Mouse (Mus musculus): ENCODE results near the gene Gpsm3.

Gpsm3 gene

DNA sequence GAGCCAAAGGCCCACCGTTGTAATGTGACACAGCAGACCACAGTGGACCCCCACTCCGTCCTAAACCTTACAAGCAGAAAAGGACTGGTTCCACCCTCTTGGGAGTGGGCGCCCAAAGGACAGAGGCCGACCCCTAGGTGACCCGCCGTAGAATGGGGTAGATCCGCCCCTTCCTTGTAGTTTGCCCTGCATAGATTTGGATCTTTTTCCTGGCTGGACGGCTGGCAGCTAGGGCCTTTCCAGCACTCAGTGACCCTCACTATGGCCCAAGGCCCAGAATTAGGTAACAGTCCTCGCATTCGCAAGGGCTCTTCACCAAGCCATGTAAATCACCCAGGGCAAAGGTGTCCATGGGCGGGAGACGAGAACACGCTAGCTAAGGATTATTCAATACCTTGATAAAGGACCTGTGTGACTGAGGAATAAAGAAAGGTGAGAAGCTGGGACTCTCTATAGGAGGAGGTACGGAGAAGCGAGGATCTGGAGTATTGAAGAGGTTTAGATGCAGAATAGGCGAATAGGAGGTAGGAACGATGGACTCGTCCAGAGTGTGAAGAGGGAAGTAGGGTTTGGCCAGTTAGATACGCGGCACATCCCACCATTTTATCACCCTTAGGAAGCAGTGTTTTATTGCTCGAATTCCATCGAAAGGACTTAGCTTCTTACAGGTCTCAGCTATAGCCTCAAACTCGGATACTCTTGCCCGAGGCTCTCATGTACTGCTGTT is 15.1 kb downstream of the Gpsm3 start:
- DNase-seq, result peak; percentile 76

DNA sequence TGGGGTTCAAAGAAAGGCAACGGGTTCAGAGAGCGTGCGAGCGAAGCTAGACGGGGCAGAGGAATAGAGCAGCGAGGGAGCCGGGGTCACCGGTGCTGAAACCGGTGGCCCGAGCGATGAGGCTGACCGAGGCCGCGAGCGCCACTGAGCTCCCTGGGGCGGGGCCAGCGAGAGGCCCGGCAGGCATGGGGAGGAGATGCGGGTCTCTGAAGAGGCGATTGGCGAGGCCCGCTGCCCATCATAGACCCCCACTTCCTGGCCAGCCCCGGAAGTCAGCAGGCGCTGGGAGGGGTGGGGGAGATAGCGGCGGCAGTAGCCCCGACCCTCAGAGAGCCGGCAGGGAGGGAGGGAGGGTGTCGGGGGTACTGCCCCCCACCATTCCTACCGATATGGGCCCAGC is 16.0 kb downstream of the Gpsm3 start:
- DNase-seq, result peak; percentile 98

DNA sequence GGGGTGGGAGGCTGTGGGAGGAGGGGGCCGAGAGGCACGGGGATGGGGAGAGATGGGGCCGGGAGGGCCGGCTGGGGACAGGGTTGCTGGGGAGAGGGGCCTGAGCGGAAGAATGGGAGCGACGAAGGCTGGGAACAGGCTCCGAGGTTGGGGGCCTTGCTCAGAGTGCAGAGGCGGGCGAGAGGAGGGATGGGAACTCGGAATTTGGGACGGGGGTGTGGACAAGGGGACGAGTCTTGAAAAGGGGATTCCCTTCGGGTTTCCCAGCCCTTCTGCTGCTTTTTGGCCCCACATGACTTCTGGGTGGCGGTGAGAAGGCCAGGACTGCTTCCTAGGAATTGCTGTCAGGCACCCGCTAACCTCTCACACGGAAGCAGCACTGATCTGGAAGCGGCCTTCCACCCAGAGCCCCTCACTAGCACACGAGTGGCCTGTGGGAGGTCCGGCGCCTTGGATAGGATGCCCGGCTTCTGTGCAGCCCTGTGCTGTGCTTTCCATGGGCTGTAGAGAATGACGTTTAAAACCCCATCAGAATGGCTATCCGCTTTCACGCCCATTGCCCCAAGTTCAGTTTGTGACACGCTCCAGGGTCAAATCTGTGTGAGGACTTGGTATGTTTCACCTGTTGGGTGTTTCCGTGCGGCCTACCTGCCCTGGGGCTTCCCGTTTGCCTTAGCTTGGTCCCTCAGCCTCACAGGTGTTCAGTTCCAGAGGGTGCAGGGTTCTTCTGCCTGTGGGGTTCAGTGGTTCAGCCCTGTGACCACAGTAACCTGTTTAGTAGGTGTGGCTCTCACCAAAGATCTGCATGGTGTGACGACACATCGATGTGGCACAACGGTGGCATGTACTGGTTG is 16.8 kb downstream of the Gpsm3 start:
- no peak for DNase-seq

DNA sequence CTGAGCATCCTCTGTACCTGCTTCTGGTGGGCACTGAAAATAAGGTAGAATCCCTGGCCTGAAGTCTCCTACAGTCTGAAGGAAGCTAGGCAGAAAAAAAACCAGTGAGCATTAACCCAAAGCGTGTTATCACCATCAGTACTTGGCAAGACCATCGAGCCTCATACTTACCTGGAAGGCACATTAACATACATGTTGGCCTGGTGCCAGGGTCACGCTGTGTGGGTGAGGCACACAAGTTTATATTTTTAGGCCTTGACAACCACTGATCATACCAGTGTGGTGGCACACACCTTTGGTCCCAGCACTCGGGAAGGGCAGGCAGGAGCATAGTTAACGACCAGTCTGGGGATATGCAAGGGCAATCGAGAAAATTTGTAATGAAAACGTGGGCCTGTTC is 18.4 kb downstream of the Gpsm3 start:
- peak; percentile 35 for DNase-seq

DNA sequence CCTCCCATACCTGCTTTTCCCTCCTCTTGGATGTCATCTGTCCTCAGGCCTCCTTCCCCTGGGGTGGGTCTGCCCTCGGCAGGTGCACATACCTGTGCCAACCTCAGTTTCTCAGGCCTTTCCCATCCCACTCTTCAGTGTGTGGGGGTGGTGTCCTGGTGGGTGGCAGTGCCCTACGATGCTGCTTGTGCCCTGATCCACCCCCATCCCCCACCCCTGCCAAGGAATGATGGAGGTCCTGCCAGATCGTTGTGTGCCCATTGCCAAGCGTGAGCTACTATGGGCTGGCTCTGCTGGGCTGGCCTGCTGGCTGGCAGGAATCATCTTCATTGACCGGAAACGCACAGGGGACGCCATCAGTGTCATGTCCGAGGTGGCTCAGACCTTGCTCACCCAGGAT is 21.4 kb downstream of the Gpsm3 start:
- DNase-seq, result no peak

DNA sequence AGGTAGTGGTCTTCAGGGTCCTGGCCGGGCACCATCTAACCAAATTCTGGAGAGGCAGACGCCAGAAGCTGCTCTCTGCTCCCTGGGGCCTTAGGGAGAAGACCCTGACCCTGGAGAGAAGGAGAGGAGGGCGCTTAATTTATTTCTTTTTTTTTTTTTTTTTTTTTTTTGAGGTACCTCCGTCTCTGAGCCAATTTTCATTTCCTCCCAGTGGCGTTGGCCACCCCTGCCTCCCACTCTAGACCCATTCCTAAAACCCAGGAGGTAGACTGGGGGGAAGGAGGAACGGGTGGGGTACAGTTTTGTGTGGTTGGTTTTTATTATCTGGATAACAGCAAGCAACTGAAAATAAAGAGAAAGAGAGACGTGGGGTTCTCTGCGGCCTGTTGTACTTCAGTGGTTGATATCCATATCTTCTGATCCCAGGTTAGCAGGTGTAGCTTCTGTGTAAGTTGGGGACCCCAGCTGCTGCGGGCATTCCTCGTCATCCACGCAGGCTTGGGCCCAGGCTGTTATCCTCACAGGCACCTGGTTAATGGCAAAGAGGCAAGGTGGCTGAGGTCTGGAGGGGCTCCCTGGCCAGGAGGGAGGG is 23.5 kb downstream of the Gpsm3 start:
- DNase-seq, result no peak

DNA sequence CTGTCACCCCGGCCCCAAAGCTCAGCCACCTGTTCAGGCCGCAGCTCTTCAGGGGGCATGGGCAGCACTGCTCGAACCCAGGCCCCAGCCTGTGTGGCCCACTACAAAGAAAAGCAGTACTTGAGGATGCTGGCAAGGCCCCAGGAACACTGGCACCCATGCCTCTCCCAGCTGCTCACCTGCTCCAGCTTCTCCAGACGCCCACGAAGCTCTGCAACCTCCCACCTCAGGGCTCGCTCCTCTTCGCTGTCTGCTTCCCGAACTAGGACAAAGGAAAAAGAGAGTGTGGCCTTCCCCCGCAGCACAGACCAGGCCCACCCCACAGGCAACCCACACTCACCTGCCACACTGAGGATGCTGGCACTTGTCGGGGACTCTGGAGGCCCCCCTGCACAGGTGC is 24.2 kb downstream of the Gpsm3 start:
- no peak for DNase-seq

DNA sequence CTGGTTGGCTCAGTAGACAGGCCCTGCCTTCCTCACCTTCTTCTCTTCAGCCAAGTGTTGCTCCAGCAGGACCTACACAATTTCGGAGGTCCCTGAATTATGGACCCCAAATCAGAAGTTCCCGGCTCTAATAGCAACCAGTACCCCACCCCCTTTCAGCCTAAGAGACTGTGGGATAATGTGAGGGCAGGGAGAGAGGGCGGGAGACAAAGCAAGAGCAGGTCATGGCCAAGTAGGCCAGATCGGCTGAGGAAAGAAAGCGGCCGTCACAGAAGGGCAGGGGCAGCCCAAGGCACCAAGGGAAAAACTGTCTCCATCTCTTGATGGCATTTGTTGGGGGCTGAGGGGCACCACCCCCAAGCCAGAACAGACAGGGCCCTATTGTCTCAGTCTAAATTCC is 26.3 kb downstream of the Gpsm3 start, which contains the start of gene Egfl8:
TSS of gene Egfl8 (minus strand) at position 101 of the 400 bp plus-strand sequence.
- DNase-seq, result no peak

DNA sequence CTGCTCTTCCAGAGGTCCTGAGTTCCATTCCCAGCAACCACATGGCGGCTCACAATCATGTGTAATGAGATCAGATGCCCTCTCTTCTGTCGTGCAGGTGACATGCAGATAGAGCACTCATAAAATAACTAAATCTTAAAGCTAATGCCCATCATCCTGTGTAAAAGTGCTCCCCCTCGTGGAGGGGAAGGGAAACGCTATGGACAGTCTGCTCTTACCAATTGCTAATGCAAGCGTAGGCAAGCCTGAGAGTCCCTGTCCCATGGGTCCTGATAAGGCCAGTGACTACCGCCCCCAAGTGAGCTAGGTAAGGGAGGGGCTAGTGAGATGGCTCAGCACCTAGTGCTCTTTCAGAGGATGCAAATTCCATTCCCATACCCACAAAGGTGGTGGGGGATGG is 29.4 kb downstream of the Gpsm3 start:
- peak; percentile 82 for DNase-seq

DNA sequence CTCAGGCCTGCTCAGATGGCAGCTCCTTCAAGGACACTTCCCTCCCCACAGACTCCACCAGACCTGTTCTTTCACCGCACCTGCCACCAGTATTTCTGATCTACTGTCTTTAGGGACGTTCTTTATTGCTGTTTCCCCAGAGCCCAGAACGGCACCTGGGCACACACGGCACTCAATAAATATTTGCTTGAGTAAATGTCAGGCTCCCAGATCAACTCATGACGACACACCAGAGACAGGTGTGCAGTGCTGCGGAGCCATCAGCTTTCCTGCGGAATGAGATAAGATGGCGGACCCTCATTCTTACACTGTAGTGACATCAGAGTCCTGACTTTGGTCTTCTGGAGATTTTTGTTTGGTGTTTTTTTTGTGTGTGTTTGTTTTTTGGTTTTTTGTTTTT is 31.4 kb downstream of the Gpsm3 start:
- DNase-seq, result no peak

DNA sequence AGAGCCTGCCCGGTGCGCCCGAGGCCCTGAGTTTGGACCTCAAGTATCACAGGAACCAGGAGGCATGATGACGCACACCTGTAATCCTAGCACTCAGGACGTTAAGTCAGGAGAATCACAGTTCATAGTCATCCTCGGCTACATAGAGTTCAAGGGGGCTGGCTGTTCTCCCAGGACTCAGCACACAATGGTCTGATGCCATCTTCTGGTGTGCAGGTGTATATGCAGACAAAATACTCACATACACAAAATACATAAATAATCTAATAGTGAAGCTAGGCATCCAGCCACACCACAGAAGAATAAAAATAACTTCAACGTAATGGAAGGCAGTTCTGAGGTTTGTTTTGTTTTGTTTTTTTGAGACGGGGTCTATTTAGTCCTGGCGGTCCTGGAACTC is 33.6 kb downstream of the Gpsm3 start:
- no peak for DNase-seq

DNA sequence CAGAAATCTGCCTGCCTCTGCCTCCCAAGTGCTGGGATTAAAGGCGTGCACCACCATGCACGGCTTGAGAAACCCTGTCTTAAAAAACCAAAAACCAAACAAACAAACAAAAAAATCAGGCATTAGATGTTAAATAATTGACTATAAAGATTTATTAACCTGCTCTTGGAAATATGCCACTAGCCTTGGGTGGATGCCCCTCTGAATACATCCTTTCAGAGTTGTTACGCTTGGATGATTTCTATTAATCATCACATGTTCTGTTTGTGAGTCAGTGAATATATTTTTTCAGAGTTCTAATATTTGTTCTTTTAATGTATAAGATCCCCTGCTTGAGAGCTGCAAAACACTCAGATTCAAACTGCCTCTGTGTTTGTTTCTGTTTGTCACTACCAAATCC is 35.4 kb downstream of the Gpsm3 start:
- DNase-seq, result no peak

DNA sequence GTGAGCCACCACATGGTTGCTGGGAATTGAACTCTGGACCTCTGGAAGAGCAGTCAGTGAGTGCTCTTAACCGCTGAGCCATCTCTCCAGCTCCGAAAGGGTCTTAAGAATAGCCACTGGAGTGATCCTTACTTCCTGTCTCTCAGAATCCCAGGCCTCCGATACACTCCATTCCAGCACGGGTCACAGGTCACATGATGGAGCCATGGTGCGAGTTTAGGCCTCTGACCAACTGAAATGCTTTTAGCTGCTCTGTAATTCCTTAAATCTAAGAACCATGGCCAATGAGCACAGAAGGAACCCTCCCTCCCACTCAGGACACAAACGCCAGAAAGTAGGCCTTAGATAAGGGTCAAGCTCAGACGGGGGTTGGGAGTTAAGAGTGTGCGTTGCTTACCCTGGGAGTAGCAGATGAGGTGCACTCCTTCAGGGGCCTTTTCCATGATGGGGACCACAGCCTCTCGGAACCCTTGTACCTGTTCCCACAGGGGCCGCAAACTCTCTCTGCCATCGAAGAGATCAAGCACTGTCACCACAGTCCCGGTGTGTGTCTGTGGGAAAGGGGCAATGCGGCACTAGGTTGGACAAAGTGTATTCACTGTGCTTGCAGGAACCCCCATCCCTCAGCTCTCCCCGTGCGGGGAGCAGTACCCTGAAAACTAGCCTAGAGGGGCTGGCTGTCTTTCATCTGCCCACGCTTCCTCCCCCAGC is 36.6 kb downstream of the Gpsm3 start:
- no peak for DNase-seq

DNA sequence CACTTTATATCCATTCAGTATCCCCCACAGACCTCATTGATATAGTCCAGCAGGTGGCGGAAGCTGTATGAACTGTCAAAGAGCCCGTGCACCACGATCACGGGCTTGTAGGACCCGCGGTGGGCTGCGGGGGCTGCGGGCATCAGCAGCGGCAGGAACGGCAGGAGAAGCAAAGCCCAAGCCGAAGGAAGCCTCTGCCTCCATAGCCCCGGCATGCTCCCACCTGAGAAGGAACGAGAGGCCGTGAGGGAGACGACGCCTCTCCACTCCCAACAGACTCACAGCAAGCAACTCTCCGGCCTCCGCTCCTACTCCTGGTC is 37.1 kb downstream of the Gpsm3 start:
- no peak for DNase-seq

DNA sequence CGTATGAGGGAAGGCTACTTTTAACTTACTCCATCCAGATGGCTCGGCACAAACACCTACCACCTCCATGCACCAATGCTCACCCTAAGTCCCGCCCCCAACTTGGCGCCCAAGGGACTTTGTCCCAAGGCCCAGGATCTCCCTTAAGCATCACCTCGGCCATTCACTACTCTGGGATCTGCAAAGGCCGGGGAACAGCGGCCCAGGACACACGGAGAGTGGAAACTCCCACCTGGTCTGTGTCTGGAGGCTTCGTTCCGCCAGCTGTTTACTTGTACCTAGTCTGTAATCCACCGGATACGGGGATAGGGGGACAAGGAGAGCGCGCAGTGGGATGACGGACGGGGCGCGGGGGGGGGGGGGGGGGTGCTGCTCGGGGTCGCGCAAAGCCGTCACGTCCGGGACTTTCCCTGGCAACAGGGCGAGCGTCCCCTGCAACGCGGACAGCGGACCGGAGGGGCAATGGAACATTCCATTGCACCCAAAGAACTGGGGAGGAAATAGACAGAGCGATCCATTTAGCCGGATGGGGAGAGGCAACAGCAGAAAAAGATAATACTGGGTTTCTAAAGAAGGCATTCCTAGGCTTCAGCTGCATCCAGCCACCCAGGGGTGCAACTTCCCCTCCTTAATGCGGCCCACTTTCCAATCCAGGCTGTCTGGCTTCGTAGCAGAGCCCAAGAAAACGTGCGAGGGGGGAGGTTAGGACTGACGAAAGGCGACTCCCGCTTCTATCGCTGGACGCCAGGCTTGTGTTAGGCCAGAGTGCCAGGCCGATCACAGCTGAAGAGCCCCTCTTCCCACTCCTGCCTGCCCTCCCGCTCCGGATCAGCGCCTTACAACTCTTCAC is 37.7 kb downstream of the Gpsm3 start:
- peak; percentile 91 for DNase-seq

DNA sequence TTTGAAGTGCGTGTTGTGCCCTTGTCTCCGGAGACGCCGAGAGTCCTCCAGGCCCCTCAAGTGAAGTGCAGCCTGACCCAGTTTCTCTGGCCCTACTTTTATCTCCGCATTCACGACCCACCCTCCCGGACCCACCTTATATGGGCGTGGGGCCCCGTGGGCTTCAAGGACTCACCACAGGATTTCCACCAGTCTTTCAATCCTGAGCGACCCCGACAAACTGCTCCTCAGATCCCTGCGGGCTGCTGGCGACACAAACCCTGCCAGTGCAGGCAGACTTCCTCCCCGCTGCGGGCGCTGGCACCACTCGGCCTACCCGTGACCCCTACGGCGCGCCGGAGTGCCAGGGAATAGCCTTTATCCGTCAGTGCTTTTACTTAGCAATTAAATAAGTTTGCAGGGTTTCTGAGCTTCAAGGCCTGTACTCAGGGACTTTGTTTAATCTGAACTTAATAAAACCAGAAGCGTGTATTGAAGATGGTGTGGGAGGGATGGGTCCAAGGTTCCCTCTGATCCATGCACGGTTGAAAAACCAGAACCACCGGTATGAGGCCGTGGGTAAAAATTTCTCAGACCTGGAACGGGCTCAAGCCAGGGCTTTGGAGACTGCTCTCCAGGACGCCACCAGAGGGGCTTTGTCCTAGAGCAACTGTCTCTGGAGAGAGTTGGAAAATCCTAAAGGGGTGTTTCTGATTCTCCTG is 38.5 kb downstream of the Gpsm3 start, which contains the start of gene Ppt2:
TSS of gene Ppt2 (minus strand) at position 568 of the 701 bp plus-strand sequence.
- DNase-seq, result peak; percentile 79

DNA sequence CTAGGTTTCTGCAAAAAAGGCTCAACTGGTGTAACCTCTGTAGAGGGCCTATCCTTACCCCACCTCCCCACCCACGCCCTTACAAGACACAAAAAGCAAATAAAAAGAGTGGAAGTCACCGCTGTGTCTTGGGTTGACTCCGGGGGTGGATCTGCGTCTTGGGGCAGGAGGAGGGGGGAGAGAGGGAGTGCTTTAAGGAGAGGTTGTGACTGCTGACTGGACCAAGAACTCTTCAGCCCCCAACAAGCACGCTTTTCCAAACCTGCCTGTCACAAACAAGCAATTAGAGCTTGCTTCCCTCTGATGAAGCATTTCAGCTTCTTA is 39.0 kb downstream of the Gpsm3 start:
- no peak for DNase-seq

DNA sequence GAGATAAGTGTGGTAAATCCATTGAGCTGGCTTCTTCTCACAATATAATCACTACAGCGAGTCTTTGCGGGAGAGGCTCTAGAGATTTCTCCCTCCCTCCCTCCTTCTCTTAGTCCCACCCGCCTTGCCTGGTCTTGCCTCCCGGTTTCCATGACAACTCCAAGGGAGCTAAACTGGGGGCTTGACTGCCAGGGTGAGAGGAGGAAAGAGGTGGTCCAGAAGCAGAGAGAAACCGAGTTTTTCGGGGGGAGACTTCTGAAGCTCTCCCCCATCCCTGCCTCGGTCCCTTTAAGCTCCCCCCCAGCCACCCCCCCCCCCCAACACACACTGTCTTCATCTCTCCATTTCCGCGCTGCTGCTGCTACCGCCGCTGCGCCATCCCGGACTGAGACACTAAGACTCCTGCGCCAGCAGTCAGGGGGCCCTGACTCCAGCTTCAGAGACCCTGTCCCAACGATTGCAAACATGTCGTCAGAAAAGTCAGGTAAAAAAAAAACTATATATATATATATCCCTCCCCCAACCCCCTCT is 39.7 kb downstream of the Gpsm3 start, which contains the start of gene Prrt1:
TSS of gene Prrt1 (plus strand) at position 313 of the 531 bp plus-strand sequence.
- DNase-seq, result no peak

DNA sequence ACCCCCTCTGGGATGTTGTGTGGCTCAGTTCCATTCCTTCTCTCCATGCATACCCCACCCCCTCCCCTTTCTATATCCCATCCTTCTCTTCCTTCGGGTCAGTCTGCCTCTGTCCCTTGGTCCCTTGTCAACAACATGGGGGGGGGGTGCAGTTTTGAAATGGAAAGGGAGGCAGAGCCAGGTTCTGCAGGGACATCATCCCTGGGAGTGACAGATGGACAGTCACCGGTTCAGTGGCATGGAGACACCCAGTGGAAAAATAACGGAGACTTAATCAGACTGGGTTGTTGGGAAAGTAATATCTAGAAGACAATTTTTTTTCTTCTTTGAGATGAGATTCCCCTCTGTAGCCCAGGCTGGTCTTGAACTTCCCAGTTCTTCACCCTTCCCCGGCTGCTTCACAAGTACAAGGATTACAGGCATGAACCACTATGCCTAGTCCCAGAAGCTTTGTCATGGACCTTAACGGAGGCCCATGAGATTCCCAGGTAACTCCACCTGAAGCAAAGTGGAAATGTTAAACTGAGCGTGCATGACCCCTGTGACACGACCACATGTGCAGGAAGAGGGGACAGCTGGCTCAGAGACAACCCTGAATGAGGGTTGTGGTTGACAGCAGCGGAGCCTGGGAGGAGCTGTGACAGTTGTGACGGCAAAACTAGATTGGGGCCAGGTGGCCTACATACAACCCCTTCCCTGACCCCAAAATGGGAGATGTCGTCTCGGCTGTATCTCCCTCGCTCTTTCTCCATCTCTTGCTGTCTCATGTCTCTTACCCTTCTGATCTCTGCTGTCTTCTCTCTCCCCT is 40.4 kb downstream of the Gpsm3 start:
- DNase-seq, result no peak

DNA sequence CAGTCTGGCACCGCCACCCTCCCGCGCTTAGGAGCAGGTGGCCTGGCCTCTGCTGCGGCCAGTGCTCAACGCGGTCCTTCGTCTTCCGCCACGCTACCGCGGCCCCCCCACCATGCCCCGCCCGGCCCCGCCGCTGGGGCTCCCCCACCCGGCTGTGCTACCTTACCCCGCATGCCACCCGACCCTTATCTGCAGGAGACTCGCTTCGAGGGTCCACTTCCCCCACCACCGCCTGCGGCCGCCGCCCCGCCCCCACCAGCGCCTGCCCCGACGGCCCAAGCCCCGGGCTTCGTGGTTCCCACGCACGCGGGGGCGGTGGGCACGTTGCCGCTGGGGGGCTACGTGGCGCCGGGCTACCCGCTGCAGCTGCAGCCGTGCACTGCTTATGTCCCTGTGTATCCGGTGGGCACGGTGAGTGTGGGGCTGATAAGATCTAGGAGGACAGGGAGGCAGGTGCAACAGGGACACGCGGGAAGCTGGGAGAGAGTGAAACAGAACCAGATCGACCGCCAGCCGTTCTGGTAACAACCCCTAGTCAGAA is 41.2 kb downstream of the Gpsm3 start:
- no peak for DNase-seq

Measured in kidney, adult 18-20 months (tissue).